Mouse (Mus musculus): ENCODE measurements around the gene Proser2.

GRCm38 (mm10) chr2:6081108-6081507 lies 48.9 kb downstream of the Proser2 start:
- TF ChIP-seq CTCF (IDR thresholded peaks at IDR 0.05; ENCODE audit: low read depth): no peak
- TF ChIP-seq EP300 (optimal IDR thresholded peaks at IDR 0.05): no peak

All from stomach, postnatal 0 days (tissue).